Mouse (Mus musculus) right cerebral cortex, adult 18-20 months (tissue): ENCODE measurements around the gene Alad.
"Not testable (repeated sequence)": the region's sequence is repeated elsewhere in the genome, so short reads cannot be mapped to it uniquely, and the experiment has no call there.

Source experiments
- DNase-seq: peaks from one replicate; pipeline ENCODE4 v3.0.0; 2022; ENCODE audit warnings: mixed read lengths

The Alad gene

DNA sequence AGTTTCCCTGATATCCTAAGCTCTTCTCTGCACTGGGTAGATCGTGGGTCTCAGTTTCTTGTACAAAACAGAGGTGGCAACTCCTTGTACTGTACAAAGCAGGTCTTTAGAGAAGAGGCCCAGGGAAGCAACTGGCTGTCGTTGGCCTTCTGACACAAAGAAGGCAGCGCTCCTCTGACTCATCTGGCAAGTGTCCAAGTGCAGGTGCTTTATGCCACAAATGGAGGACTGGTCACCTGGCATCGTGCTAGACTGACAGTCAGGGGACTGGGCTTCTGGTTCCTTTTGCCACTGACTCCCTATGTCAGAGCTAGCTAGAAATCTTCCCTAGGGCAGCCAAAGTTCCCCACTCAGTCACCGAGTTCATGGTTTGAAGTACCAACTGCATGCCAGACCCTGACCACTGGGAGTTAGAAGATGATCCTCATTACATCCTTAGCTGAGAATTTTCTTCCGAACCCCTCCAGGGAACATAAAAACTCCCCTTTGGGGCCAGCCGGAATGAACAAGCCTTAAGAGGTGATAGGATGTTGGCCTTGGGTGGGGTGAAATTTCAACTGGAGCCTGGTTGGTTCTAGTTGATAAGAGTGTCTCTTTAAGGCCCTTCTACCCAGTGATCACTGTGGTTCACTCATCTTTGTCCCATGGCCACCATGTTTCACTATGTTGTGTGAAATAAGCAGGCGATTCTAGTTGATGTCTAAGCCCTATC is 34.1 kb downstream of the Alad start:
- DNase-seq: no peak

DNA sequence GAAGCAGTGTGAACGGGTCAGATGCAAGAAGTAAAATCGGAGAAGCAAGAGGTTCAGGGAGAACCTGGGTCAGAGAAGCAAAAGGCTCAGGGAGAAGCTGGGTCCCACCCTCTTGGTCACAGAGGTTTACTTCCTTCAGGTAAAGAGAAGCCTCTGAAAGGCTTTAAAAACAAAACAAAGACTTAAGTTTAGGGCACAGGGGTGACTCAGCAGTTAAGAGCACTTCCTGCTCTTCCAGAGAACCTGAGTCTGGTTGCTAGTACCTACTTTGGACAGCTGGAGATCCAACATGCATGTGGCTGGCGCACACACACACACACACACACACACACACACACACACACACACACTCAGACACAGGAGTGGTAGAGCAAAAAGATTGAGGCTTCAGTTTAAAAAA is 34.8 kb downstream of the Alad start:
- DNase-seq: no peak

DNA sequence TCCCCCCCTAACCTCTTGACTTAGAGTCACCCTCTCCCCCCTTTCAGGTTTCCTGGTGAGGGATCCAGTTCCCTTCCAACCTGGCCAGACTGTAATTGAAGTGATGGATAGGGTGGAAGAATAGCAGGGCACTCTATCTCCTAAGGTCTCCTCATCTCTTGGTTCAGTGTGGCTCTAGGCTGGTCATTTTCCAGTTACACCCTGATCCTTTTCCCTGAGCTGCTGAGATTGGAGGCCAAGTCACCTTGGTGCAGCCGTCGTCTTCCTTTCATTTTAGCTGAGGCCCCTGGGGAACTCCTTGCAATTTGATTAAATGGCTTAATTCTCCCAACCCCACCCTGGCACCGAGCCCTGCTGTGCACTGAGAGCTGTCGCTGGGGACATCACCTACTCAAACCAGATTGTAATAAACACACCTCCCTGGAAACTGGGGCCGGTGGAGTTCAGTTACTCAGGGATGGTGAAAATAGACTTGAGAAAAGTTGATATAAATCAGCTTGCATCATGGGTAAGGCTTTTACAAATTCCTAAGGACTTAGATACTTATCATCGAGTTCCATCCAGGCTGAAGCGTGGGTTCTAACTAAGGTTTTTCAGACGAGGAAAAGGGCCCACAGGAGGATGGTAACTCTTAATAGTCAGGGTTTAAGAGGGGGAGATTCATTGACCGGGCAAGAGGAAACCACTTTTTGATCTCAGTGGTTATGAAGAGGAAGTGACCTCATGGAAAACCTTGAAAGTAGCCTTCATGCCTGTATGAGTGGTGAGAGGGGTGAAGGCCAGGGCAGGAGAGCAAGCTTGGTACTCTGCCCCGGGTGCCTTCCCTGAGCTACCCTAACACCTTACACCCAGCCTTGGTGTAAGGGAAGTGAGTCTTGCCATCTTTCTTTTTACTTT is 38.8 kb downstream of the Alad start:
- DNase-seq: no peak

DNA sequence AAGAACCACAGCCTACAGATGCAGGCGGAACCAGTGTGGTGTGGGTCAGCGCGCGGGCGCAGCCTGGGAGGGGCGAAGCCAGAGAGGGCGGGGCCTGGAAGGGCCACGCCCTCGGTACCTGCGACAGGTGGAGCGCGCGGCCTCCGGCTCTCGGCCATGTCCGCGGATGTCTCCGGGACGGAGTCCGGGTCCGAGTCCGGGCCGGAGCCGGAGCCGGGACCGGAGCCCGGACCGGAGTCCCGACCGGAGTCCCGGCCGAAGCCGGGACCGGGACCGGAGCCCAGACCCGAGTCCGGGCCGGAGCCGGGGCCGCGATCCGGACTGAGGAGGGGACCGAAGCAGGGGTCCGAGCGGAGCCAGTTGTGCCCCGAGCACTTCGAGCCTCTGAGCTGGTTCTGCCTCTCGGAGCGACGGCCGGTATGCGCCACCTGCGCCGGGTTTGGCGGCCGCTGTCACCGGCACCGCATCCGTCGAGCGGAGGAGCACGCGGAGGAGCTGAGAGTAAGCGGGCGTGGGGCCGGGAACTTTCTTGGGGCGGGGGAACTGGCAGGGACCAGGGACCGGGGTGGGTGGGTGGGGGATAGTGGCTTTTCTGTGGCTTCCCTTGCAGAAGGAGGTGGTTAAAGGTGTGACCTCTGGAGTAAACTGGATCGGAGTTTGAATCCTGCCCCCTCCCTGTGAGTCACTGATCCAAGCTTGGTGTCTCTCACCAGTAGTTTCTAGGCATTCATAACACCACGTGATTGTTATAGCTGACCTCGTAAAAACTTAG is 39.6 kb downstream of the Alad start, which contains the start of gene Bspry:
Bspry (plus strand) TSS at position 117 of the 772 bp plus-strand sequence.
- DNase-seq: no peak

DNA sequence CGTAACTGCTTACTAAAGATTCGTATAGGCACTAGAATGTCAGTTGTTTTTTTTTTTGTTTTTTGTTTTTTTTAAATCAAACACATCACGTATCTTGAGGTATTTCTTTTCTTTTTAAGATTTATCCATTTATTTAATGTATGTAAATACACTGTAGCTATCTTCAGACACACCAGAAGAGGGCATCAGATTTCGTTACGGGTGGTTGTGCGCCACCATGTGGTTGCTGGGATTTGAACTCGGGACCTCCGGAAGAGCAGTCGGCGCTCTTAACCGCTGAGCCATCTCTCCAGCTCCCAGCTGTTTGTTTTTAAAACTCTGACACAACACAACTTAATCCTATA is 40.2 kb downstream of the Alad start:
- not testable (repeated sequence) for DNase-seq

DNA sequence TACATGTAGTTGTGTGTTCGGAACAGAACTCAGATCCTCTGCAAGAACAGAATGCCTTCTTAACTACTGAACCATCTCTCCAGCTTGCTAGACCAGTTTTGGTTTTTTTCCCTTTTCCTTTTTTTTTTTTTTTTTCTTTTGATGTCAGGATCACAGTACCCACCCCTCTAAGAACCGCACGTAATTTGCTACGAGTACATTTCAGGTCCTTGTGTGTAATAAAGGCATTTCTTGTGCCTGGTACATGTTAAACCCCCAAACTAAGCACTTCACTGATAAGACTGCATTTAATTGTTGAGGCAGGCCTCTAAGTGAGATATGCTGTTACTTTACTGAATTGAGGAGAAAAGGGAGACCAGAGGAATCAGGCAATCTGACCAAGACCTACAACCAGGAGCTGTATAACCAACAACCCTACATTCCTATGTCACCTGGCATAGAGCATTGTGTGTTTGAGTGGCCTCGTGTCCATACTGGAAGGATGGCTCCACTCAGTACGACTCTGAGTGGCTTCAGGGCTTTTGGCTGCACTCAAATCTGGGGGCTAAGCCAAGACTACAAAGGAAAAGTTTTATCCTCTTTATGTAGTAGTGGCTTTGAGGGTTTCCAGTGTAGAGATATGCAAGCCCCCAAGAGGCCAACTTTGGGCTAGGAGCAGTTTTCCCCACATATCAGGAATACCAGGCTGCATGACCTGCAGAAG is 42.0 kb downstream of the Alad start:
- no peak for DNase-seq

DNA sequence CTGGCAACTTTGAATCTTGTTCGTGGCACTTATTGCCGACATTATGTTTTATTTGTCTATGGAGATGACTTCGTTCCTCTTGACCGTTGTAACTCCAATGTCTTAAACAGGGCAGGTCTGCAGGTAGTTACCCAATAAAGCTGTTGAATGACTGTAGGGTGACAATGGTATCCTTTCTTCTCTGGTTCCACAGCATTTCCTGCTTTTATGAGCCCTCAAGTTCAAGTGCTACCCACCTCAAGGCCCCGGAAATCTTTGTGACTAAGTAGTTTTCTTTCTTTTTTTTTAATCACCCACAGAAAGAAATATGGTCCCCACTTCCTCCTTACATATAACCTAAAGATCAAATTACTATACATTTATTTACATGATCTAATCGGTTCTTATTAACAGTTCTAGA is 43.9 kb downstream of the Alad start:
- no peak for DNase-seq

DNA sequence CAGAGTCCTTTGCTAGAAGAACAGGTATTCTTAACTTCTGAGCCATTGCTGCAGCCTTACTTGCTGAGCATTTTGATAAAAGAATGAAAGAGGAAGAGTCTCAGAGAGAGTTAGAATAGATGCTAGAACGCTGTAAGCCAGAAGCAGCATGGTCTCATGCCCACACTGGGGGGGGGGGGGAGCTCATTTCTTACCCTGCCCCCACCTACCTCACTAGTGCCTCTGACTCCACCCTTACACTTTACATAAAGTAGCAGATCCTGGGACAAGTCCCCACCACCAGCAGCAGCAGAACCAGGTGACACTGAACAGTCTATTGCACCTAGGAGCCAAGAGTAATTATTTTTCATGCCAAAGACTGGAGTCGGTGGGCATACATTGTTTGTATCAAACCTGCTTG is 44.6 kb downstream of the Alad start:
- no peak for DNase-seq

DNA sequence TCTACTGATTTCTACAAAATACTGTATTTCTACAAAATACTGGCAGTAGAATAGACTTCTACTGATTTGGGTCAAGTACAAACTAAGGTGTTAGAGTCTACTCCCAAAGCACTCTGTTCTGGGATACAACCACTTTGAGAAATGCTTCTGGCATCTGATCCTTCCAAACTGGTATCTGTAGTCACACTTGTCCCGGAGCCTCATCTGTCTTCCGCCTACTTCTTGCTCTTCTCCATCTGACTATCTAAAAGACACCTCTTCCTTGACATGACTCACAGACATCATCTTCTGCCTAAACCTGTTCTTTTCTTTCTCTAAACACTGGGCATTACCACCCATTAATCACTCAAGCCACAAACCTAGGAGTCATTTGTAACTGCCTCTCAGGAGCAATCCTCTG is 47.6 kb downstream of the Alad start:
- peak; percentile 66 for DNase-seq

DNA sequence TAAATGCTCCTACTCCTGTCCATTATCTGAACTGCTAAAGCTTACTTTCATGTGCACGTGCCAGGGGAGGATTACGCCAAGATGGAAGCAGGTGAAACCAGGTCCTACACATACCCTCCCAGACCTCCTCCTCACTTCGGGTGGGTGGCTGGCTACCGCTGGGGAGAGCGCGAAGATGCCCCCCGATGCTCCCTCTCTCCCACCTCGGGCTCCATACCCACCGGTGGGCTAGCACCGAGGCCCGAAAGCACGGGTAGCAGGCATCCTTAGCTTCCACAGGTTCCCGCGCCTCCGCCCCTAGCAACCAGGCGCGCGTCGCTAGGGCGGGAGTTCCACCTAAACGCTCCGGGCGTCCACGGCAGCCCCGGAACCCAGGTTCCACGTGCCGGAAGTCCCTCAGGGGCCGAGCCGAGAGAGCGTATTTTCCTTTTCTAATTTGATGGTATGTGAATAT is 49.1 kb downstream of the Alad start, which contains the start of gene Wdr31:
Wdr31 (minus strand) TSS at position 299 of the 454 bp plus-strand sequence.
- peak; percentile 85 for DNase-seq

DNA sequence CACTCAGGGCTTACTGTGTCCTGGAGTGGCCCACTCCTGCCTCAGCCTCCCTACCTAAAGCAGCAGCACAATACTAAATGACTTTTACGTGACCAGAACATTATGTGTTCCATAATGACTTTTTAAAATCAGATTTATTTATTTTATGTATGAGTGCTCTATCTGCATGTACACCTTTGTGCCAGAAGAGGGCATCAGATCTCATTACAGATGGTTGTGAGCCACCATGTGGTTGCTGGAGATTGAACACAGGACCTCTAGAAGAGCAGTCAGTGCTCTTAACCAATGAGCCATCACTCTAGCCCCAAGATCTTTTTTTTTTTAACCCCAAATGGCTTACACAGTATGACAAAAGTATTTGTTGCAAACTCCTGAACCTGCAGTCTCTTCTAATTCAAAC is 51.6 kb downstream of the Alad start:
- DNase-seq: no peak

DNA sequence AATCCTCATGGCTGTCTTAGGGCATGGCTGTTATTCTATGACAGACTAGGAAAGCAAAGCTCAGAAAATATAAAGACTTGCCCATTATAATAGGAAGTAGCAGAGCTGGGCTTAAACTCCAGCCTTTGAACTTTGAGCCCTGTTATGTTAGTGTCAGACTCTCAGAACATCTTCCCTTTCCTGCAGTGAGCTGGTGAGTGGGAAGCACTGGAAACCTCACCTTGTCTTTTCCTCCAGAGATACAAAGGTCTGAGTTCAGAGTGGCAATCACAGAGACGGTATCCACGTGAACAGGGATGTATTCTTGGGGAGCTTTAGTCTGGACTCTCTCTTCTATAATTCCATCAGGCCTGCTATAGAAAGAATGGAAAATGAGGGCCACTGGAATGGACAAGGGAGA is 56.6 kb downstream of the Alad start:
- no peak for DNase-seq

DNA sequence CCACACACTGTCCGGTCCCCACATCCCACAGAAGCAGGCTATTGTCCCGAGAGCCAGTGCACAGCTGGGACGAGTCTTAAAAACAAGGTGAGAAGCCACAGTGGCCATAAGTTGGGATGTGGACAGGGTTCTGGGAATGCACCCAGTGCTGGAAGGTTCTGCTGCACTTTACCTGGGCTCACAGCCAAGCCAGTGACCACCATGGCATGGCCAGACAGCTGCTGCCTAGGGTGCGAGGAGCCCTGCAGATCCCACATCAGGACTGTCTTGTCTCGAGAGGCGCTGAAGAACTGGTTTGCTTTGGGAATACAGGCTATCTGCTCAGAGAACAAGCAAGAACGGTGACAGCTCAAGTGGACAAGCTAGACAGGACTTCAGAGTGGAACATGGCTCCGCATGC is 59.4 kb downstream of the Alad start:
- DNase-seq: no peak
